Mouse (Mus musculus): ENCODE results near the gene Baiap3. TPM values are rescaled to one million over a fixed set of nuclear protein-coding genes. Genes with fewer than 3 reads are reported as not detected.

The Baiap3 gene
- polyA plus RNA-seq, 1 experiment: 23.8 TPM

DNA sequence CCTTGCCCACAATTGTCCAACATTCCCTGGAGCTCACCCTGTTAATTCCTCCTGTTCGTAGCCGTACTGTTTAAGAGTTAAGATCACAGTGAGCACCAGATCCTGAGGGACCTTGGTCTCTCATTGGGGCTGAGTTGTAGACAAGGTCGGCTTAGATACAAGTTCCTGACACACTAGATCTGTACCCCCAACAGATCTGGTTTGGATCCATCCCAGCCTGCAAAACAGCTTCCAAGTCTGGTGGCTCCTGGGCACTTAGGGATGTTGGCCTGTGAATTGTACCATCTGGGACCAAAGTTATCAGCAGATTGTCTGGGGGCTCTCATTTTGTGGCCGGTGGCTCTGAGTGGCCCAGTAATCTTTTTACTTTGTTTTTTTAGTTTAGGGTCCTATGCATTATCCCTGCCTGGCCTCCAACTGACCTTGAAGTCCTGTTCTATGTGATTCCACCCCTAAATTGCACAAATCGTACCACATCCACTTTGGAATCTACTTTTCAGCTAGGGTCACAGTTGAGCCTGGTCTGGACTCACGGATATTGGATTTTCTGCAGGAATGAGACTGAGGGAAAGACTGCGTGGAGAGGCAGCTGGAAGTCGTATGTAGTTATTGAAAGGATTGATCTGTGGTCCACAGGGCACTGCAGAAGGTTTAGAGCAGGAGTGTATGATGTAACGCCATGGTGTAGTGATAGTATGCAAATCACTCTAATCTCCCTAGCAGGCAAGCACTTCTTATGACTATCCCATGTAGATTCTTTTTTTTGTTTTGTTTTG, 18.6 kb upstream of the Baiap3 start, which contains the start of gene Ube2i:
TSS of gene Ube2i (minus strand) at position 52 of the 776 bp plus-strand sequence.
- DNase-seq: no peak

DNA sequence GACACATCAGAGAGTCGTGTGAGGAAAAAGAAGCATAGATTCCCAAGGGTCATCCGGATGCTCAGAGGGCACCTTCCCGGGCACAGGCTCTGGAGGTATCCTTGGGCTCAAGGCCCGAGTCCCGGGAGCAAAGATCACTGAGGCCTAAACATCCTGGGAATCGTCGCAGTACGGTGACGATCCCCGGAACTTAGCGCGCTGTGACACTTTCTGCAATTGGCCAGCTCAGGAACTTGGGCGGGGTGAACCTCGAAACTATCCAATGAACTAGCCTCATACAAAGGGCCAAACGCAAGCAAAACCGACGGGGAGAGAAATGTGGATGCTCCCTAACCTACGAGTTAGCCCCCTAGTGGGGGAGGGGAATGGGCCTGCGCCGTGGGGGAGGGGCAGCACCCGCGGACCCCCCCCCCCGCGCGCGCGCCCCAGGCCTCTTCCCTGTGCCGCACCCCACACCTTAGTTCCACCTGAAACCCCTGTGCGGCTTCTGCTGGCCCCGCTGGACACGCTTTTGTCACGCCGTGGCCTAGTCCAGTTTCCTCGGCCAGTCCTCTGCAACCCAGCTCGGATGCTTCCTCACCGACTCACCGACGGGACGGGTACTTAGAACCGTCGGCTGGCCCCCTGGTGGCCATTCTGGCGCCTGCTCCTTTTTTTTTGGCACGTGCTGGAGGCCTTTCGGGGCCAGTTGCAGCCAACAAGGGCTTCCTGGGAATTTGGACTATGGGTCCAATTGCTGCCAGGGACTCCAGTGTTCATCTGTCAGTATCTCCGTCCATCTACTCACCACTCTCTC, 17.7 kb upstream of the Baiap3 start:
- TF ChIP-seq POLR2A (IDR thresholded peaks at IDR 0.05; ENCODE audit: borderline replicate concordance, extremely low read depth, low read depth, low read length) (peak; percentile 64; the same call in 1 of the 2 replicates), CTCF (IDR thresholded peaks at IDR 0.05; ENCODE audit: insufficient read depth, low read length) (peak; percentile 54)
- H3K4me3 ChIP-seq (replicated peaks; ENCODE audit: extremely low read depth, low read depth, low read length): peak overlapping the region; percentile 92
- DNase-seq: peak; percentile 98
- H3K4me1 ChIP-seq (ENCODE audit: control insufficient read depth, insufficient read depth, low read length): peaks cover 24% of the 10 kb centered on the region
- 1% methylated on average over 42 of the region's 45 CpGs for WGBS

More for the DNA sequence above, 18.6 kb upstream of the Baiap3 start, which contains the start of gene Ube2i:
- no peak for TF ChIP-seq CTCF (IDR thresholded peaks at IDR 0.05; ENCODE audit: insufficient read depth, low read length)
- Histone ChIP-seq H3K4me3 (replicated peaks; ENCODE audit: extremely low read depth, low read depth, low read length) (peak within 1 kb of the TSS; percentile 92), H3K4me1 (ENCODE audit: control insufficient read depth, insufficient read depth, low read length) (peaks cover 24% of the 10 kb centered on the region)
- WGBS: 82% methylated on average over 9 of the region's 9 CpGs

DNA sequence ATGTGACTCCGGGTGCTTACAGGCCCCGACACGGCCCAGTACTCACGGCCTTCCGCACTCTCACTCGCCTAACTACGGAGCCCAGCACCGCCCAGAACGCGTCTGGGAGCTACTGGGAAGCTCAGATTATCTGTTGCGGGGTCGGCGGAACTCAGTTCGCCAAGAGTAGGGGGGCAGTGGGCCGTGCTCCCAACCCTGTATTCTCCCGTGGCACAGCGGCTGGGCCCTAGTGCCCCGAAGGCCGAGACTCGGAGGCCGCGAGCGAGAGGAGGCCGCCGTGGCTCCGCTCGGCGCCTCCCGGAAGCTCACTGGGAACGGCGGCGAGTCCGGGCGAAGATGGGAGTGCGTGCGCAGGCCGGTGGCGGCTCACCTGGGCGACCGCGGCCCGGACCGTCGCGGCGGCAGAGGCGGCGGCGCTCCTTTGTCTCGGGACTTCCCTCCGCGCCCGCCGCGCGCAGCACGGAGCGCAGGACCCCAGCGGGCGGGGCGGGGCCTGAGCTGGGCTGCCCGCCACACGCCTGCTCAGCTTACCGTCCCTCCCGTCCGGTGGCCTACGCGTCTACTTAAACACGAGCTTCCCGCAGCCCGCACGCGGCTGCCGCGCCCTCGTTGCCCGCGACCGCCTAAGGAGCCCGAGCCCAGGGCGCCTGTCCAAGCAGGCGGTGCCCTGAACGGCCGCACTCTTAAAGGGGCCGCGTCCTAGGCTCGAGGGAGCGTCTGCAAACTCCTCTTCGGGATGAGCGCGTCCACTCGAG, 17.0 kb upstream of the Baiap3 start:
- peak; percentile 96 for DNase-seq
- WGBS: under 1% methylated on average over 92 of the region's 92 CpGs
- TF ChIP-seq CTCF (IDR thresholded peaks at IDR 0.05; ENCODE audit: insufficient read depth, low read length): no peak
- TF ChIP-seq POLR2A (IDR thresholded peaks at IDR 0.05; ENCODE audit: borderline replicate concordance, extremely low read depth, low read depth, low read length): peak; percentile 47; the same call in 1 of the 2 replicates
- Histone ChIP-seq H3K4me1 (ENCODE audit: control insufficient read depth, insufficient read depth, low read length) (peaks cover 24% of the 10 kb centered on the region), H3K4me3 (replicated peaks; ENCODE audit: extremely low read depth, low read depth, low read length) (peak overlapping the region; percentile 92)

DNA sequence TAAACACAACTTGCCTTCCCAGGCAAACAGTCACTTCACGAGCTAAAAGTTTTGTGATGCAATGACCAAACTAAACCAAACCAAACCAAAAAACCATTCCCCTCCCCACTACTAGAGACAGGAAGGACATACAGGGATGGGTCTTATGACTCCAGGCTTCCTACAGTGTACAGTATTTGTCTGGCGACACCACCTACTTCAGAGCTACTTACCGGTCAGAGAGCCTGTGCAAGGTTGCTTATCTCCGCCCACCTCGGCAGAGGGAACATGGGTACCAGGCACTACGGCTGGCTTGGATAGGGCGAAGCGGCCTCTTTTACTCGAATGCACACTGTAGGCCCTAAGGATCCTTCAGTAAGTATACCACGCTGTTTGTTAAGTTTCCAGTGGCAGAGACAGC, 16.2 kb upstream of the Baiap3 start:
- TF ChIP-seq POLR2A (IDR thresholded peaks at IDR 0.05; ENCODE audit: borderline replicate concordance, extremely low read depth, low read depth, low read length) (peak; percentile 48; the same call in 1 of the 2 replicates), CTCF (IDR thresholded peaks at IDR 0.05; ENCODE audit: insufficient read depth, low read length) (no peak)
- WGBS: under 1% methylated on average over 10 of the region's 10 CpGs
- DNase-seq: peak; percentile 36
- Histone ChIP-seq H3K4me3 (replicated peaks; ENCODE audit: extremely low read depth, low read depth, low read length) (peak overlapping the region; percentile 92), H3K4me1 (ENCODE audit: control insufficient read depth, insufficient read depth, low read length) (peaks cover 24% of the 10 kb centered on the region)

DNA sequence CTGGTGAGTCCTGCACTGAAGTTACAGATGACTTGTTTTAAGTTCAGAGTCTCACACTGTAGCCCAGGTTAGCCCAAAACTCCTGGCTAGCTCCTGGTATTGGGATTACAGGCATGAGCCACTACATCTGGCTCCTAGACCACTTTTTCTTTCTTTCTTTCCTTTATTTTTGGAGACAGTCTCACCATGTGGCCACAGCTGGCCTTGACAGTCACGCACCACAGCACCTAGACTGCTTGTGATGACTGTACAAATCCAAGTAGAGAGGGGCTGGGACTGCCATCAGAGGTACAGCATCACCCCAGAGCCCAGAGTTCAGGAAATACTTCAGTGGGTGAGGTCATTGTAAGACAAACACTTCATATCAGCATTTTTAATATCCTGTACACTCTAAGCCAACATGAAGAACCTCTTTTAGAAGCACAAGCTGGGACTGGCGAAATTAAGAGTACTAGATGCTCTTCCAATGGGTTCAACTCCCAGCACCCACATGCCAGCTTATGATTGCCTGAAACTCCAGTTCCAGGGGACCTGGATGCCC, 14.7 kb upstream of the Baiap3 start:
- no peak for DNase-seq
- Histone ChIP-seq H3K4me3 (replicated peaks; ENCODE audit: extremely low read depth, low read depth, low read length) (no peak overlapping the region), H3K4me1 (ENCODE audit: control insufficient read depth, insufficient read depth, low read length) (peaks cover 24% of the 10 kb centered on the region)
- TF ChIP-seq CTCF (IDR thresholded peaks at IDR 0.05; ENCODE audit: insufficient read depth, low read length) (no peak), POLR2A (IDR thresholded peaks at IDR 0.05; ENCODE audit: borderline replicate concordance, extremely low read depth, low read depth, low read length) (no peak)
- WGBS: 25% methylated on average over 2 of the region's 2 CpGs

DNA sequence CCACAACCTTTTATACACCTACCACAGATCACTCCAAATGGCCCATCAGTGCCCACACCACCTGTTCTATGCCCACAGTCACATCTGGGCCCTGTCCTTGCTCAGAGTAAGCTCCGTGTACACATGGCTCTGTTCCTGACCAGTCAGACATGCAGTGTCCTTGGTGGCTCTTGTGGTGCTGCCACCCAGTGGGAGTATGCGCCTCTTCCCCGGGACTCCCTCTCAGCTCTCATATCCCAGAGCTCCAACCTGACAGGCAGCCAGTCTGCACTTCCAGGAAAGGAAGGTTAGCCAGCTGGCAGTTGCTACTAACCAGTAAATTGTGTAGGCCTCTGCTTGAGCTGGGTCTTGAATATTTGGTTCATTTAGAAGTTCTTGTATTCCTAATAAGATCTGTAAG, 8.3 kb upstream of the Baiap3 start:
- H3K4me1 ChIP-seq (ENCODE audit: control insufficient read depth, insufficient read depth, low read length): no peaks in the 10 kb centered on the region
- DNase-seq: no peak
- H3K4me3 ChIP-seq (replicated peaks; ENCODE audit: extremely low read depth, low read depth, low read length): no peak overlapping the region
- 0 out of 2 replicates have a peak, but pooled peaks have one; percentile 24 for TF ChIP-seq CTCF (IDR thresholded peaks at IDR 0.05; ENCODE audit: insufficient read depth, low read length)
- TF ChIP-seq POLR2A (IDR thresholded peaks at IDR 0.05; ENCODE audit: borderline replicate concordance, extremely low read depth, low read depth, low read length): no peak
- WGBS: 40% methylated on average over 3 of the region's 3 CpGs

DNA sequence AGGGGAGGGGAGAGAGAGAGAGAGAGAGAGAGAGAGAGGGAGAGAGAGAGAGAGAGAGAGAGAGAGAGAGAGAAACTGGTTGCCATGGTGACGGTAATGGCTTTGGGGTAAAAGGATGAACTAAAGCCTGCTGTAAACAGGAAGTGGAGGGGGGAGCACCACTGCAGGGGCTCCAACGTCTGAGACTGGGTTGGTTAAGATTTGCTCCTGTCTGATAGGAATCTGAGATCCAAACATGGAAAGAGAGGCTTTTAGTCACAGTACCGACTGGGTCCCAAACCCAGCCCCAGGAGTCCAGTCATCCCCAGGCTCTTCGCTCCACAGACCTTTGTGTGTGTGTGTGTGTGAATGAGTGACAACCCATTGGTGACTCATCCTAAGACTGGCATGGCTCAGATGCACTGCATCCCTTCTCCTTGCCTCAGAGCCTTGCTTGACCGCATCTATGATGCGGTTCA, 1.7 kb upstream of the Baiap3 start:
- TF ChIP-seq CTCF (IDR thresholded peaks at IDR 0.05; ENCODE audit: insufficient read depth, low read length) (no peak), POLR2A (IDR thresholded peaks at IDR 0.05; ENCODE audit: borderline replicate concordance, extremely low read depth, low read depth, low read length) (no peak)
- no peak for DNase-seq
- Histone ChIP-seq H3K4me1 (ENCODE audit: control insufficient read depth, insufficient read depth, low read length) (no peaks in the 10 kb centered on the region), H3K4me3 (replicated peaks; ENCODE audit: extremely low read depth, low read depth, low read length) (no peak overlapping the region)
- whole genome bisulfite sequencing: 37% methylated on average over 6 of the region's 6 CpGs

DNA sequence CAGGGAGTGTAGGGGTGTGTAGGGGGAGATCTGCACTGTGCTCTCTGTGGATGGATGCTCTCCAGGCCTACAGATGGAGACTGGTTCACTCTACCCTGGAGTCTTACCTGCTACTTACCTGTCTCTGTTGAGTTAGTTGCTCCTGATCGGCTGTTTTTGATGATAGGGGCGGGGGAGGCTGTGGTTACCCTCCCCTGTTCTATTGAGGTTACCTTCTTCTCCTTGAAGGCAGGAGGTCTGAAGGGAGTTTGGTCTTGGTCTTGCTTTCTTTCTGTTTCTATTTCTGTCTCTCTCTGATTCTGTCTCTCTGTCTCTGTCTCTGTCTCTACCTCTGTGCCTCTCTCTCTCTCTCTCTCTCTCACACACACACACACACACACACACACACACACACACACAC, 1.1 kb downstream of the Baiap3 start:
- H3K4me3 ChIP-seq (replicated peaks; ENCODE audit: extremely low read depth, low read depth, low read length): no peak overlapping the region
- 69% methylated on average over 2 of the region's 2 CpGs for WGBS
- no peak for DNase-seq
- TF ChIP-seq POLR2A (IDR thresholded peaks at IDR 0.05; ENCODE audit: borderline replicate concordance, extremely low read depth, low read depth, low read length) (no peak), CTCF (IDR thresholded peaks at IDR 0.05; ENCODE audit: insufficient read depth, low read length) (no peak)
- H3K4me1 ChIP-seq (ENCODE audit: control insufficient read depth, insufficient read depth, low read length): no peaks in the 10 kb centered on the region

DNA sequence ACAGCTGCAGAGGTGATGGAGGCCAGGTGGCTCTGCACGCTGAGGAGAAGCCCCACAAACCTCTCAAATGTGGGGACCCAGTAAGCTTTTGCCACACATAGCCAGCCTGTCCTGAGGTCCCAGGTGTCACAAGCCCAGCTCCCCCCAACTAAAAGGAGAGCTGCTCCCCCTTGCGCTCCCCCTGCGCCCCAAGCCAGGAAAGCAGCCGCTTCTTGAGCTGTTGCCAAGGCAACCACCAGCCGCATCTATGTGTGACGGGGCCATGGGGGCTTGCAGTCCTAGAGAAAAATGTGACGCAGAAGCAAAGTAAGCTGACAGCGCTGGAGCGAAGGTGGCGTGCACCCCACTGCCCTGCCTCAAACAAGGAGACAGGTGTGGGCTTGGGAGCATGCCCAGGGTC, 2.4 kb downstream of the Baiap3 start:
- DNase-seq: no peak
- TF ChIP-seq POLR2A (IDR thresholded peaks at IDR 0.05; ENCODE audit: borderline replicate concordance, extremely low read depth, low read depth, low read length): no peak
- no peak for TF ChIP-seq CTCF (IDR thresholded peaks at IDR 0.05; ENCODE audit: insufficient read depth, low read length)
- Histone ChIP-seq H3K4me1 (ENCODE audit: control insufficient read depth, insufficient read depth, low read length) (no peaks in the 10 kb centered on the region), H3K4me3 (replicated peaks; ENCODE audit: extremely low read depth, low read depth, low read length) (no peak overlapping the region)
- 37% methylated on average over 10 of the region's 10 CpGs for WGBS

Data from lung, adult 2 months (tissue).